Mouse (Mus musculus) left cerebral cortex, postnatal 25 days (tissue): ENCODE results near the gene Acaa1a. TPM values are rescaled to one million over a fixed set of nuclear protein-coding genes. Genes with fewer than 3 reads are reported as not detected.

ENCODE experiments used
- DNase-seq, 2 experiments: peaks; one replicate each; pipeline ENCODE4 v3.0.0; 2022; ENCODE audit warnings: low spot score in 2 of 2, mixed read lengths in 1 of 2
- intact Hi-C: fragments of 180-260 bp; cut with DNase I; formaldehyde crosslinking; loops from one replicate; pipeline ENCODE4 v1.15.1; 2025
- total RNA-seq, 2 experiments: library from RNA; stranded (reverse); gene quantifications; 2 replicates each; pipeline ENCODE4 v1.2.3; 2021

Gene Acaa1a
- total RNA-seq: 10 to 100 TPM; 71.4 to 72.6 TPM

DNA sequence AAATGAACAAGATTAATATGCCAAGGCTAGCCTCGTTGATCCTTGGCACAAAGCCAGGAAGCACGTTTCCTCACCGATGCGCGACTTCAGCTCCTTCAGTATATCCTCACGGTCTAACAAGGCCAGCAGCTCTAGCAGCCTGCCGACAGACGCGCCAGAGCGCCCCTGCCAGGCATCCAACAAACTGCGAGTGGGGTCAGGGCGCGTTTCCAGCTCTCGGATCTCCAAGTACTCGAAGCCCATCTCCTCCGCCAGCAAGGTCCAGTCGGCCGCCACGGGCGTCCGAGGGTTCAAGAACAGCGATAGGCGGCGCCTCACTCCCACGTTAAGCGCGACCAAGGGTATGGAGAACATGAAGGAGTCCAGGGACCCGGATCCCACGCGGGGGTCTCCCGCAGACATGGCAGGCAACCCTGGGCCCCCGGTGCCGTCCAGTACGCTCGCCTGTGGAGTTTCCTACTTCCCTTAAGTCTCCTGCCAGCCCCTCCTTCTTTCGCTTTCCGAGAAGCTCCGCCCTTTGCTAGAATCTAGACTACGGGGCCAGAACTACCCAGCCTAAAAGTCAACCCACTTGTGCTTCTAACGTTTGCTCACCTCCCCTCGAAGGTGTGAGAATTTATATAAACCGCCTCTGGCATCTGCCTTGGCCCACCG lies at the start of gene Acaa1a:
Gene Acaa1a, plus strand, starts transcription at position 119 of the 654 bp plus-strand sequence.
- intact Hi-C loops: loop anchor here (2.0 to 10.0 kb wide), 3 partner anchors 17 to 412 kb away; partner anchors contain the start of genes Ctdspl, Dlec1 and Oxsr1
- DNase-seq: peak; percentile 37 to 47

DNA sequence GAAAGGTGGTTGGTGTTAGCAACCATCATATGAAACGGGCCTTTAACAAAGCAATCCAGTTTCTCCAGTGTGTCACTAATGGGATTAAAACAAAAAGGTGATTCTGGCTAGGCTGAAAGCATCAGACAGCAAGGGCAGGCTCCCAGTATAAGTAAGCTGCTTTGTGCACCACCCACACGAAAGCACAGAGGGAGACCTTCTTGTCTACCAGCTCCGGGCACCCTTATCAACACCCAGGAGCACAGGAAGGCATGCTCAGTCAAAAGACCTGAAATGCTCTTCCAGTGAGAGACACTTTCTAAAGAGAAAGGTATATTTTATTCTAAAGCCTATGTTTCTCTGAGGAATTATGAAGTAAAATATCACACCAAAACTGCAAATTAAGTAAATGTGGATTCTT lies 48.7 kb upstream of the Acaa1a start:
- intact Hi-C loops: no loop called here
- no peak for DNase-seq

DNA sequence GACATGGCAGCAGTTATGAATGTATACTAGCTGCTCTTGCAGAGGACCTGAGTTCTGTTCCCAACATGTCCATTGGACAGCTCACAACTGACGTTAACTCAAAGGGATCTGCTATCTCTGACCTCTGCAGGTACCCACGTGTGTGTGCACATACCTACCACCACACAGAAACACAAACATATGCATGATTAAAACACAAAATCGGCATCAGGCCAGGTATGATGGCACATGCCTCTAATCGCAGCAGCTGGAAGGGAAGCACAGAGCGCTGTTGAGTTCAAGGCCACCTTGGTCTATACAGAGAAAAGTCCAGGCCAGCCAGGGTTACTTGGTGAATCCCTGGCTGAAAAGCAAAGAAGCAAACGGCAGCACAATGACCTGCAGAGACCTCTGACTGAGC lies 41.8 kb upstream of the Acaa1a start:
- intact Hi-C loops: no loop called here
- no peak for DNase-seq

DNA sequence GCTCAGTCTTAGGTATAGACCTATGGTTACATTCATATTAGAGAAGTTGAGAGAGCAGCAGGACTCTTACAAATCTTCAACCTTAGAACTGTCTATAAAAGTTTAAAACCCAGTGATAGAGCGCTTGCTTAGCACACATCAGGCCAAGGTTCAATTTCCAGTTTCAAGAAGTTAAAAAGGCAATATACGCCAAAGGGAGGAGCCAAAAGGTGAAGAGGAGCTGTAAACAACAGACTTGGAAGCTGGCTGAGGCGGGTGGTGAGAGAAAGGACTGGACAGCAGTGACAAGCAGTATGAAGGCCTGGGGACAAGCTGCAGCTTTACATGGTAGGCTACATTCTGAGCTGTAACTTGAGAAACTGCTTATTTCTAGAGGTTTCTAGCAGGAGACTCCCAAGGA lies 40.9 kb upstream of the Acaa1a start:
- intact Hi-C loops: no loop called here
- DNase-seq: no peak

DNA sequence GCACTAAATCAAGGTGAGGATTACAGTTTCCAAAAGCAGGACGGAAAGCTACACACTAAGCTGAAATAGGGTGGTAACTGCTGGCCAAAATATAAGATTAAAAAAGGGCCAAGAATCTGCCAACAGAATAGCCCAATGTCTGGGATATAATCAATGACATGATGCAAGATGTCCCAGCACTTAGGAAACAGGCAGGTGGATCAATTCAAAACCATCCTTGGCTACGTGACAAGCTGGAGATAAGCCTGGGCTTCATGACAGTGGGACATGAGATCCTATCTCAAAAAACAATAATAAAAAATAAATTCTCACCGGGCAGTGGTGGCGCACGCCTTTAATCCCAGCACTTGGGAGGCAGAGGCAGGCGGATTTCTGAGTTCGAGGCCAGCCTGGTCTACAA lies 33.6 kb upstream of the Acaa1a start:
- no peak for DNase-seq
- intact Hi-C loops: no loop called here

DNA sequence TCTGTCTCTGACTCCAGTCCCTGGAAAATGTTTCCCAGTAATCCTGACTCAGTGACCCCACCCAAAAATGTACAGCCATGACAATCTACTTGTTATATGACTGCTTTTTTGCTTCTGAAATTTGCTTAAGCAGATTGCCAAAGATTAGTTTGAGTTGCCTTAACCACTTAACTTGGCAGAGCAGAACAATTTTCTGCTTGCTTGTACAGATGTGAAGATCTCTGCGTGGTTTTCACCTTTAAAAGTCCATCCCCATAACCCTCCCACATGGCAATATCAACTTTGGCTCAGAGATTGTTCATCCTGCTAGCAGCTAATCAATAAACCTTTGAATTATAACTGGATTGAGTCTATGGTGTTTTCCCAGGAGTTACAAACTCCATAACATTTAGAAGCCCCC lies 30.4 kb upstream of the Acaa1a start:
- intact Hi-C loops: no loop called here
- DNase-seq: no peak

DNA sequence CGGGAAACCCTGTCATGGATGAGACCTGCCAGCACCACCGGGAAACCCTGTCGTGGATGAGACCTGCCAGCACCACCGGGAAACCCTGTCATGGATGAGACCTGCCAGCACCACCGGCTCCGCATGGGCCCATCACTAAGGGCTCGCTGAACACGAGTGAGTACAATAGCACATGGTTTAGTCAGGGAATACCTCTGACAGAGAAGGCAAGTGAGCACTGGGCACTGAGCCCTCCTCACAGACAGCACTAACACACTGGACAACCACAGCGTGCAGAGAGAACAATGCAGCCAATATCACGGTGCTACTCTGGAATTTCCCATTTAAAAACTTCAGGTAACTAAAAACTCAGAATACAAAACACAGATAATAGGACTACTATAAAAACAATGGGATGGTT lies 26.4 kb upstream of the Acaa1a start:
- intact Hi-C loops: no loop called here
- no peak for DNase-seq

DNA sequence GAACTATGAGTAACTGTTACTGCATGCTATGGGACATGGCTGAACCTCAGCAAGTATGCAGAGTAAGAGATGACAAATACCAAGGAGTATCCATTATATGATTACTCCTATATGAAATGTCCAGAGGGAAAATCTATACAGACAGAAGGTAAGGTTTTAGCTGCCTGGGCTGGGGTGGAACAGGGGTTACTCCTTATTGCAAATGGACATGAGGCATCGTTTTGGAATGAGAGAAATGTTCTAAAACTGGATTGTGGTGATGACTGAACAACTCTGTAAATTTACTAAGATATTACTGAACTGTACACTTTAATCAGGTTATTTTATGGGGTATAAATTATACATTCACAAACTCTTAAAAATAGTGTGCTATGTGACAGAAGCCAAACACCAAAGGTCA lies 20.6 kb upstream of the Acaa1a start:
- intact Hi-C loops: no loop called here
- DNase-seq: no peak

DNA sequence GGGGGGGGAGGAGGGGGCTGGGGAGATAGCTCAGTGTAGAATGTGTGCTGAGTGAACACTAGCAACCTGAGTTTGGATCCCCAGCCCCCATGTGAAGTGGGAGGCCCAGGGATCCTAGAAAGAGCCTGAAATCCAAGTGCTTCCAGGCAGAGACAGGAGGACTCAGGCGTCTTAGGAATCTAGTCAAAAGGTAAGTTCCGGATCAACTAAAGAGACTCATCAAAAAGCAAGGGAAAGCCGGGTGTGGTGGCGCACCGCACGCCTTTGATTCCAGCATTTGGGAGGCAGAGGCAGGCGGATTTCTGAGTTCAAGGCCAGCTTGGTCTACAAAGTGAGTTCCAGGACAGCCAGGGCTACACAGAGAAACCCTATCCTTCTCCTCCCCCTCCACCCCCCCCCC lies 19.0 kb upstream of the Acaa1a start:
- DNase-seq: no peak
- intact Hi-C loops: no loop called here

DNA sequence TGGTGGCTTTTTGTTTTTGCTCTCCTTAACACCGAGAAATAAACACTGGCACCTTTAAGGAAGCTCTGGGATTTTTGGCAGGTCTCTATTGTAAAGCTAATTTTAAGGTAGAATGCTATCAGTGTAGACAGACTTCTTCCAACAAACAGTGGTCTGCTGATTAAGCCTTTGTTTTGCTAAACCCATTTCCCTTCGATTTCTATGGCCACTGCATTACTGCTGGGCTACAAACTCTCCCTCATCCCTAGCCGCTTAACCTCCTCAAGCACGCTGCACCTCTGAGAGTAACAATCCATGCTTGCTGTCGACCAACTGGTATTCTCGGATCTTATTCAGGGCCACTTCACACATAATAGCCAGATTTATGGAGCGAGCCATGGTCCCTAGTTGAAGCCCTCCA lies 18.5 kb upstream of the Acaa1a start:
- intact Hi-C loops: no loop called here
- no peak for DNase-seq

DNA sequence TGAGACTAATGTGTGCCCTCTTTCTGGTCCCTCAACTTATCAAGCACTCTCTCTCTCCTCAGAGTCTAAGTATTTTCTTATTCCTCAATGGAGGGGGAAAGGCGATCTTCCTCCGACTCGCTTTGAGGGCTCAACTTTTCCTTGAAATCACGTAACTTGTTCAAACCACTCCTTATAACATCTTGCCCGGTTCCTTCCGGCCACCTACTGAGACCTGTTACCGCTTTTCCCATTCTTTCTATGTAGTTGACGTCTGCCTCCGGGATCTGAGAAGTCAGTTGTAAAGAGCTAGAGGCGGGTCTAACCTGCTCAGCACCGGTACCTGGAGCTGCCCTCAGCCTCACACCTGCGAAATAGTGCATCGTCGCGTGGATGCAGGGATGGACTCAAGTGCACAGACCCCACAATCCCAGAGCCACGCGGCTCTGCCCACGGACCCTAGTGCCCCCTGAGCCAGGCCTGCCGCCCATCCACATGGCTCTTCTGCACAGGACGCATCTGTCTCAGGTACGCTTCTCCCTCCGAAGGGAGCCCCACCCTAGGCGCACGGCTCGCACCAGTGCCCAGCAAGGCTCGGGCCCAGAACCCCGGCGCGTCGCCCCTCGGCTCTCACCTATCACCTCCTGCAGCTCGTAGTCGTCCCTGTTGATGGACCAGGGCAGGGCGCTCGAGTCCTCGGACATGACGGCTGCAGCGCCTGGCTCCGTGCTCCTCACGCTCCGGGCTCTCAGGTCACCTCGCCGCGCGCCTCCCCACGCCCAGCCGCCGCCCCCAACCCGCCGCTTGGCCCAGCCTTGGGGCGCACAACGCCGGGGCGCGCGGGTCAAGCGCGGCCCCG lies 17.9 kb upstream of the Acaa1a start:
- intact Hi-C loops: loop anchor here (2.0 kb wide), 2 partner anchors 19 to 35 kb away; partner anchors contain the start of genes Myd88 and Xylb
- DNase-seq: peak in 1 of 2 experiments; percentile 14

DNA sequence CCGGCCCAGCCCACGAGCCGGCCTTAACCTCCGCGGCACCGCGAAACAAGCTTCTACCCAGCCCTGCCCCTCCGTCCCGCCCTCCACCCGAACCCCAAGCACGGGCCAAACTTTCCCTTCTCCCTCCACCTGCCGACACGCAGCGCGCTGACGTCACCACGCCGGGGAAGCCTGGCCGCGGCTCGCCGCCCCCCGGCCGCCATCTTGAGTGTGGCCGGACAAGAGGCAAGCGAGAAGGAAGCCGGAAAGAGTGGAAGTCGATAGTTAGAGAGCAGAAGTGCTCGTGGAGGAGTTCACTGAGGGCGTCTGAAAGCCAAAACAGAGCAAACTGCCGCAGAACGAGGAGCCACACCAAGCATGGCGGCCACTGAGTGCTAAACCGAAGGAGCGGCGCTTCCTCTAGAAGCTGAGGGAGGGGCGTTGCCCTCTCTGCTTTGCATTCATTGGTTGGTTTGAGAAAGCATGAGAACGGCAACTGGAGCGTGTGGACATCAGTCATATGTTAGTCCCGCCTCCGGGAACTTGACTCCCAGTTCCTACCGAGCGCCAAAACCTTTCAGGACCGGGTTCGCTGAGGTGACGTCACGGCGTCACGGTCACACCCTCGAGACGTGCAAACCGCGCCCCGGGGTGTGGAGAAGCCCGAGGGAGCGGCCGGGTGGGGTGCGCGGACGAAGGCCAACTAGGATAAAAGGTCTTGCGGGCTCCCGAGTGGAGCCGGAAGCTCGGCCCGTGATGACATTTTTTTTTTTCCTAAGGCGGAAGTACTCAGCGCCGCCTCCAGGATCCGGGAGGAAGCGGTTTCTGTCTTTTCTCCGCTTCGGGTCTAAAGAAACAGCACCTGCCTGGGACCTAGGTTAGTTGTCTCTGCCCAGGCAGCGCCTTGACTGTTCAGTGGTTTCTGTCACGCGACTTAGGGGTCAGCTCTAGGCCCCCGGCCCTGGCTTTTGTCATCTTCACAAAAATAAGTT lies 16.9 kb upstream of the Acaa1a start, which contains the start of gene Oxsr1:
Gene Oxsr1, minus strand, starts transcription at position 139 of the 971 bp plus-strand sequence.
- peak; percentile 99 to 100 for DNase-seq
- intact Hi-C loops: loop anchor here (2.0 kb wide), 2 partner anchors 18 to 34 kb away; partner anchors contain the start of genes Myd88 and Xylb

DNA sequence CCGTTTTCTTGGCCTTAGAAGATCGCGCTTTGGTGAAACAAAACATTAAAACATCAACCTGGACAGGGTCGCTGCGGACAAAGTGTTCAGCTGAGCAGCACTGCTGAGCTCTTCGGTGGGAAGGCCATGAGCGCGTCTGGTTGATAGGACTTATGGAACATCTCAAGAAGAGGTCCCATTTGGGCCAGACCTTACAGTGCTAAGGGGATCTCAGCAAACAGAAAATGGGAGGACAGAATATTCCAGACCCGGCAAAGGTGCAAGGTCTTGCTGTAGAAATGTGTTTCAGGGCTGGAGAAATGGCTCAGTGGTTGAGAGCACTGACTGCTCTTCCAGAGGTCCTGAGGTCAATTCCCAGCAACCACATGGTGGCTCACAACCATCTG lies 16.2 kb upstream of the Acaa1a start:
- intact Hi-C loops: loop anchor here (2.0 kb wide), 2 partner anchors 18 to 34 kb away; partner anchors contain the start of genes Myd88 and Xylb

DNA sequence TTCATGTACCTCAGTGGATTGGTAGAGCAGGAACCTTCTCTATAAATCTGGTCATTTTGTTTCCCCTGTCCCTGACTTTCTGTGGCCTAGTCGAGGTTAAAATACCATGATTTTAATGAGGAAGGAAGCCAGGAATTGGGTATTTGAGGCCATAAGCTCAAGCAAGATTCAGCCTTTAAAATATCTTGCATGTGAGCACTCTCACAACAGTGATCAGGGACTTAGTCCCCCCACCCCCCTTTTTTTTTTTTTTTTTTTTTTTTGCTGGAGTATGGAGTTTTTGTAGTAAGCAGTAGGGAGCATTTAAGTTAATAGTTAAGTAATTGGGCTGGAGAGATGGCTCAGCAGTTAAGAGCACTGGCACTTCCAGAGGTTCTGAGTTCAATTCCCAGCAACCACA lies 15.3 kb upstream of the Acaa1a start:
- intact Hi-C loops: no loop called here
- DNase-seq: no peak

More for the DNA sequence above, 16.2 kb upstream of the Acaa1a start:
- DNase-seq: no peak

DNA sequence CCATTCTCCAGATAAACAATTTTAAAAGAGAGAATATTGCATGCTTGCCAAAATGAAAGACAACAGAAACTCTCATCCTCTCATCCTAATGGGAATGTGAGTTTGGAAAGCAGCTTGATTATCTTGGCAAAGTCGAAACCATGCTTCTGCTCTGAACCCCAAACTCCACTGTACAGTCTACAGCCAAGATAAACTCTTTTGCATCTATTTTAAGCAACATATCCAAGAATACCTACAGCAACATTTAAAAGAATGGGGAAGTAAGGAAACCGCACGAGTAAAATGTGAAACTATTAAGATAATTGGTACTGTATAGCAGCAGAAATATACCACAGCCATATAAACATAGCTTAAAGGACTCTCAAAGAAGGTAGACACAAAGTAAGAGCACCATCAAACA lies 11.0 kb upstream of the Acaa1a start:
- intact Hi-C loops: no loop called here
- no peak for DNase-seq

DNA sequence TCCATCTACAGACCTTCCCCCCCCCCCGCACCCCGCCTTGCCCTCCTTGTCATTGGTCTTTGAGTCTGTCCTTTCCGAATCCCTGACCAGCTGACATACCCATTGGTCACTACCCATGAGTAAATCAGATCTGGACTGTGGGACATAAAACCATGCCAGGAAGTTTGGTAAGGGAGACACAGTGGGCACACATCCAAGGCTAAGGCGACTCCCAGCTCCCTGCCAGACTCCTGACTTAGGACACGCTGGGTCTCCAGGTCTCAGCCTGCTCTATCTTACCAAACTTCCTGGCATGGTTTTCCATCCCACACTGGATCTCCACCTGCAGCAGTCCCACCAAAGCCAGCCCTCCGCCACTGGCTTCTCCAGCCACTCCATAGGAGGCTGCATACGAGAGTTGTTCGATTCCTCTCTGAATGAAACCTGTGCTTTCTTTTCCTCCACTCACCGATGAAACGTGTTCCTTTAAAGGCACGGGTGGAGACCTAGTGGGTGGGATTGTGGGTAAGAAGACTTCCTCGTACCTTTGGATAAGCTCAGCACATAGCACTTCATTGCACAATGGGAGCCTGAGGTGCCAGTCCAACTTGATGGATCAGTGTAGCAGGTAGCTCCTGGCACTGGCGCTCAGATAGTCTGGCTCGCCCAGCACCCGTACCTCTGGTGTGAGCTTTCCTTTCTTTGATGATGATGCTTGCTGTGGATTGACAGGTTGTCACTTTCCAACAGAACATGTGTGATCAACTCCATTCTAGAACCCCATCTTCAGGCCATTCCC lies 9.1 kb upstream of the Acaa1a start:
- DNase-seq: no peak
- intact Hi-C loops: no loop called here

DNA sequence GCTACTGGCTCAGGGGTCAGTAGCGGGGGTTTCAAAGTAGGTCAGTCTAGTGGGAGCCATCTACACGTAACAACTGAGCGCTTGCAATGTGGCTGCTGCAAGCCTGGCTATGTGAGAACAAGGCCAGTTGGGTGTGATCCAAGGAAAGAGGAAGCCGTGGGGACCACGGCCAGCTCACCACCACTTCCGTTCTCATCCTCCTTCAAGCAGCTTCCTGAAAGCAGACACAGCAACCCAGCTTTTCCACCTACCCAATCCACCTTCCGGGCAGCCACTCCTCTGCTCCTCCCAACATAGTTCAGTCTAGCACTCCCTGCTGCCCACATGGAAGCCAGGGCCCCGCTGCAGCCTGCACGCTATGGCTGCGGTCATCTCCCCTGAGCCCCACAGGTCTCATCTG lies 5.2 kb upstream of the Acaa1a start:
- intact Hi-C loops: no loop called here
- DNase-seq: peak; percentile 41 to 74

DNA sequence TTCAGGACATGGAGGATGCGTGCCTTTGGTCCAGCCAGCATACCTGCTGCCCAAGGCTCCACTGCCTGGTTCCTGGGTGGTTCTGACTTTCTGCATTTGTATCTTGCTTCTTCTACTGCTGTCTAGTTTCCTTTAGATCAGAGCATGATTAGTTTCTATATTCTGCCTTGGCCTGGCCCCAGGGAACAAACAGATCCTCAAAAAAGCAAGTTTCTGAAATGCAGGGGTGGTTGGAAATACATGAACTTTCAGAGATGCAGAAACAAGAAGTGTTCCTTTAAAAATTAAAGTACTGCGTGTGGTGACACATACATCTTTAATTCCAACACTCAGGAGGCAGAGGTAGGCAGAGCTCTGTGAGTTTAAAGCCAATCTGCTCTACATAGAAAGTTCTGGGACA lies 4.6 kb upstream of the Acaa1a start:
- peak; percentile 24 to 73 for DNase-seq

DNA sequence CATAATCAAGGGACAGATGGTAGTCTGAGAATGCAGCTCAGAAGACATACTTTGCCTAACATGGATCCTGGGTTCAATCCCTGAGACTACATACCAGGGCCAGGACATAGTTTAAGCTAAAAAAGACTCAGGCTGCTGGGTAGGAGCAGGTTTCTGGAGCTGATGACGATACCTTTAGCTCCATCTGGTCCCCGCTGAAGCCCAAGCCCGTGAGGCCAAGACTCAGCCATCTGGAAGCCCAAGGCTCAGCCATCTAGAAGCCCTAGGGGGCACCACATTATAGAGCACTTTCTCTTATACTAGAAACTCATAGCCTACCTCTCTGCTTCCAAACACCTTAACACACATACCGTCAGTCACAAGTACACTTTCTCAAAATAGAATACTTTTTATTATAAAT lies 3.9 kb upstream of the Acaa1a start:
- no peak for DNase-seq
- intact Hi-C loops: no loop called here

More for the DNA sequence above, 4.6 kb upstream of the Acaa1a start:
- intact Hi-C loops: no loop called here
